Mouse (Mus musculus) frontal cortex, adult 2 months (tissue): ENCODE results near the gene Tle2. TPM values are rescaled to one million over a fixed set of nuclear protein-coding genes. Genes with fewer than 3 reads are reported as not detected.

Experiments
- DNase-seq, 2 experiments: peaks; one replicate each; pipeline ENCODE4 v3.0.0; 2022; ENCODE audit warnings: low spot score in 1 of 2; ENCODE audit errors: extremely low spot score in 1 of 2
- polyA plus RNA-seq: library from polyadenylated mRNA; depleted of rRNA; stranded (reverse); fragments of >200 nt; gene quantifications from 2 replicates; pipeline ENCODE4 v1.2.3, GENCODE M21; 2012

The Tle2 gene
- polyA plus RNA-seq, 1 experiment: 136 TPM

DNA sequence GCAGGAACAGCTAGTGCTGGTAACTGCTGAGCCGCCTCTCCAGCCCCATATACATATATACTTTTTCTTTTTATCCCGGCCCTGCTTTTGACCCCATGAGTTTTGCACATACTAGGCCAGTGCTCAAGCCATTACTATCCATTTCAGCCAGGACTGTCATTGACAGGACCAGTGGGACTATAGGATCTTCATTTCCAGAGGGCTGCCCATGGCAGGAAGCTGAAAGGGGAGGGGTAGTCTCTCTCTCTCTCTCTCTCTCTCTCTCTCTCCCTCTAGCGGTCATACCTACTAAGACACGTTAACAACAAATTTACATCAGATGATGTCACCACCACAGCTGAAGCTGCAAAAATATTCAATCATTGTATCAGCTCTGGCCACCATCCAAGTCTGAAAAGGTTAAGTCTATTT lies 28.4 kb downstream of the Tle2 start:
- peak in 1 of 2 experiments; percentile 63 for DNase-seq

DNA sequence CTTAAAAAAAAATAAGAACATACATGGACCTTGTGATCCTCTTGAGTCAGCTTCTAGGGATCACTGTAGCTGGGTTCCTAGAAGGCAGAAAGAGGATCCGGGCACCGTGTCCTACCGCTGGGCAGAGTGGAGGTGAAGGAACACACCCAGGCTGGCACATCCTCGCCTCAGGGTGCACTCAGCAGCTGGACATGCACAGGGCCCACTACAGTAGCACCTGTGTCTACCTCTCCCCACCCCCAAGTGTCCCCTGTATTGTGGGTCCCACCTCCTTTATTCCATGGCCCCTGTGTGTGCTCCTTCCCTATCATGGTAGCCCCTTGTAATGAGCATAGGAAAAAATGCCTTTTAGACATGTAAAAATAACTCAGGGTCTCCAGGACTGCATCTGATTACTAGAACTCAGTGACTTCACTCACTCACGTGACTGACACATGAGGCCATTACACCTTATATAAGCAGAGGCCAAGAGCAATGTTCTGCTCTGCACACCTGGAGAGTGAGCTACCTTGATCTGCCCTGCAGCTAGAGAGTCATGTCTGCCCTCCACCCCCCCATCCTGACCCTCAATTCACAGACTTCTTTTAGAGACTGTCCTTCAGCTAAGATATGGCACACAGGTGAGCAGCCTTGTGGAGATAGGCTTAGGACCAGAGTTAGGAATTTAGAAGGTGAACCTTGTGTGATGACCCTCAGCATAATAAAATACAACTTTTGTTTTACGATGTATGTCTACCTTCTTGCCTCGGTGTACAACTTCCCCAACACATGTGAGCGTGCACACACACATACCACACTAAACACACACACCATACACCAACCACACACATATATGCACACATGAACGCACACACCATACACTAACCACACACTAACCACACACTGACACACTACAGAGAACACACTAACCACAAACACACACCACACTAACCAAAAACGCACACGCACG lies 29.9 kb downstream of the Tle2 start:
- no peak for DNase-seq

DNA sequence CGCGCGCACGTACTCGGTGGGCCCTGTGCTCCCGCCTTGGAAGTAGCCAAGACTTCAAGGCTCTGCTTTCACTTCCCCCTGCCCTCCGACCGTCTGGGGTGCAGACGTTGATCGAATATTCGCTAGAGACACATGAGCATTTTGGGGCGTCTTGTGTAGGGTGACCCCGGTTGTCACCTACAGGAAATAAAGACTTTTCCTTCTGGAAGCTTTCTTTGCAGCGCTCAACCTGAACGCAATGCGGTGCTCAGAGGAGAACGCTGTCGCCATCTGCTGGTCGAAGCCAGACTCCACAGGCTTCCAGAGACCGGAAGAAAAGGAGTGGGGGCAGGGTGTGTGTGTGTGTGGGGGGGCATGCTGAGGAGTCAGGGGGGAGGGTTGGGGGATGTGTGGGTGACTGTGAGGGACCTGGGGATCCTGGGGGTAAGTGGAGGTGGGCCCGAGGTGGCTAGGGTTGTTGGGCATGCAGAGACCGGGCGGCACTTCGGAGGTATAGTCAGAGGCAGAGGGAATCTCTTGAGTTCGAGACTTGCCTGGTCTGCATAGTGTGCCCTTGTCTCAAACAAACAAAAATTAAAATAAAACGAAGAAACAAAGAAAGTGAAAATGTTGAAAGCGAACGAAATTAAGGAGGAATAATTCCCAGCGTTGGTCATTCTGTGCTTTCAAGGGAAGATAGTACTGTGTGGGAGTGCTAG lies 30.8 kb downstream of the Tle2 start:
- peak; percentile 69 to 95 for DNase-seq

DNA sequence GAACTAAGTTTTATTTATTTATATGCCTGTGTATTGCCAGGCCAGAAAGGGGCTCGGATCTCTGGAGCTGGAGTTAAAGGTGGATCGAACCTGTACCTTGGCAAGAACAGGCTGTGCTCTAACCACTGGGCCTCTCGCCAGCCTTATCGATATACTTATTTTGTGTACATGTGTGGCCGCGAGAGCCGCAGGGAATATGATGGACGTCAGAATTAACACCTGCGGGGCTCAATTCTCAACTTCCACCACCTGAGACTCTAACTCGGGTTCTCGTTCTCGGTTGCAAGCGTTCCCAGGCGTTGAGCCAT lies 31.3 kb downstream of the Tle2 start:
- no peak for DNase-seq

DNA sequence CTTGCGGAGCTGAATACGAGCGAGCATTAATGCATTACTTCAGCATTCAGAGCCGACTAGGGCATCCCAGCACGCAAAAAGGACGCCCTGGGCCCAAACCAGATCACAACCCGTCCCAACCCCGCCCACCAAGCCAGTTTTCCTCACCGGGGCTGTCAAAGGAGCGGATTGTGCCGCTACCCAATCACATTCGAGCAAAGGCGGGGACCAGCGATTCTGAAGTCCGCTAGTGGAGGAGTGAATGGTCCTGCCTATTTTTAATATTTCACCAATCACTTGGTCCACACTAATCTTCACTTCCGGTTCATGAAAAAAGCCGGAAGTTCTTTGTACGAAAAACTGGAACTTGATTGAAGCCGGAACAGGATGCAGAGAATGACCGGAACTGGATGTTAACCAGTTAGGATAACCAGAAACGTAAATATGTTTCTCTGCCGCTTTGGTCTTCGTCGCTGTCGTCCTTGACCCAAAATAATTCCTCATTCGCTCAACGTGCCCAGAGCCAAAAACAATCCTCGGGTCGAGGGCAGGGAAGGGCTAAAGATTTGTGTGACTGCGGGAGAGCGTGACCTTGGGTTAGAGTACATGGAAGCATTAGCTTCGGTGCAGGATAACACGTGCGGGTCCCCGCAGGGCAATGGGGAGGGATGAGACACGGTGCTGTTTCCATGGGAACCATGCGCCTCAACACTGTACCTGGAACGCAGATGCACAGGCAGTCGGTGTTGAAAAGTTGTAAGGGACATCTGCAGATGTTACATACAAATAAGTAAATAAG lies 31.8 kb downstream of the Tle2 start, which contains the start of gene BC025920:
TSS of gene BC025920 (plus strand) at position 297 of the 778 bp plus-strand sequence.
- peak; percentile 96 to 97 for DNase-seq

DNA sequence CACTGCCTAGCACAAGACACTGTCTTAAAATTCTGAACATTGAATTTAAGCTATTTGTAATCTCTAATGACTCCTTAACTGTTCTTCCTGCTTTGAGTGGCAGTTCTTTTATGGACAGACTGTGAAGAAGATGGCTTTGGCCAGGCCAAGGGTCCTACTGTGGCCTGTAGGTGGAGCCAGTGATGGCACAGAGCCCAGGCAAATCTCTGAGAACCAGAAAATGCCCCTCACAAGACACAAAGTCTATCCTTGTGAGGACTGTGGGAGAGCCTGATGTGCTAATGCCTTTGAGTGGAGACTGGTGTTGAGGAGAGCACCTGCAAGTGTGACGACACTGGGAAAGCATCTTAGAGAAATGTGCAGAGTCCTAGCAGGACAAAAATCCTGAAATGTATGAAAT lies 33.9 kb downstream of the Tle2 start:
- DNase-seq: no peak

DNA sequence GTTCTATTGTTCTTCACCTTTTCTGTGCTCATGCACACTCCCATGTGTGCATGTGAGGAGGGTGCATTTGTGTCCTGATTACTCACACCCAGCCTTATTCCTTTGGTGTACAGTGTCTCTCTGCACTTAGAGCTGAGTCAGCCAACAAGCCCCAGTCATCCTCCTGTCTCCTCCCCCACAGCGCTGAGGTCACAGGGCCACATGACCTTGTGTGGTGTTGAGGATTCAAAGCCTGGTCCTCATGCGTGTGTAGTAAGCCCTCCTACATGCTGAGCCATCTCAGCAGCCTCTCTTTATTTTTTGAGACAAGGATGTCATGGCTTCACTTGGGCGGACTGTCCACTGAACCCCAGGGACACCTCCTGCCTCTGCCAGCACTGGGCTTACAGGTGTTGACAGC lies 38.4 kb downstream of the Tle2 start:
- DNase-seq: no peak

DNA sequence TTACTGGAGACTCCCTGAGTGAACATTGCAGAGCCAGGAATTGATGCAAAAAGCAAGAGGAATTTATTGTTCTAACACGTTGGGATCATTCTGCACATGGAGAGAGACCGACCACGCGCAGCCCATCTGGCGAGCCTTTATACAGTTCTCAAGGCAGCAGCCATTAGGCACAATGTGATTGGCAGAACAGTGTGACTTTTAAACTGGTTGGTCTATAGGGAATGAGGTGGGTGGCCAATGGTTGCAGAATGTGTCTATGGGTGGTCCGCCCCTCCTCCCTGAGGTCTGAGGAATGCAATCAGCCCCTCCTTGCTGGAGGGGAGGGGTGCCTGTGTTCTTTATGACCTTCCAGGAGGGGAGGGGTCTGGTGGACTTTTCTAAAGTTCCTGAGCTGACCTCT lies 41.1 kb downstream of the Tle2 start:
- DNase-seq: no peak

DNA sequence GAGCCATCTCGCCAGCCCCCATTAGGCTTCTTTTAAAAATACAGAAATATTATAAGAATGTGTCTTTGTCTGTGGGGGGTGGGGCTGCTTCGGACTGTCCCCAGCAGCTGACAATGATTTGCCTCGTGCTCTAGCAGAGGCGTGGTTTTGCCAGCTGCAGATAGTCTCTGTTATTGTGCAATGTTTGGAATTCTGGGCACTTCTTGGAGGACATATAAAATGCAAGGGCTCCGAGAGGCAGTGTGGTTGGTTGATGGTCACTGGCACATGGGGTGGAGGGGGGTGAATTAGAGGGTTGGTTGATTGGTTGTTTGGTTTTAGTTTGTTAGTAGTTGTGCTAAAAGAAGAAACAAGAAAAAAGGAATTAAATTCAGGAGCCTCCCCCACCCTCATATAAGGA lies 45.6 kb downstream of the Tle2 start:
- no peak for DNase-seq

DNA sequence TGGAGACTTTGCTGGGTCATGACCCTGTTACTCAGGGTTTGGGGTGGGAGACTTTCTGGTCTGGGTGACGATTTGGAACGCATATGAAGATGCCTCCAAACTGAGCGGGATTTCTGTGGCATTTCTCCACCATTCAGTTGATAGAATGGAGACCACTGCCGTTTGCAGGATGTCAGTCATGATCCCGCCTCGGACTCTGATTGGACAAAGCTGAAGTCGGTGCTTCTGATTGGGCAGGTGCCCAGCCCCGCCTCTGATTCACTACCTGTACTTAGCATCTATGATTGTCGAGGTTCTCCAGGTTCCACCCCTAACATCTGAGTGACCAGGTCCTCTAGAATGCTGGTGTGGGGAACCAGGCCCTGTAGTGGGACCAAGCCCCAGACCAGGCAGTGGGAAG lies 46.4 kb downstream of the Tle2 start:
- no peak for DNase-seq

DNA sequence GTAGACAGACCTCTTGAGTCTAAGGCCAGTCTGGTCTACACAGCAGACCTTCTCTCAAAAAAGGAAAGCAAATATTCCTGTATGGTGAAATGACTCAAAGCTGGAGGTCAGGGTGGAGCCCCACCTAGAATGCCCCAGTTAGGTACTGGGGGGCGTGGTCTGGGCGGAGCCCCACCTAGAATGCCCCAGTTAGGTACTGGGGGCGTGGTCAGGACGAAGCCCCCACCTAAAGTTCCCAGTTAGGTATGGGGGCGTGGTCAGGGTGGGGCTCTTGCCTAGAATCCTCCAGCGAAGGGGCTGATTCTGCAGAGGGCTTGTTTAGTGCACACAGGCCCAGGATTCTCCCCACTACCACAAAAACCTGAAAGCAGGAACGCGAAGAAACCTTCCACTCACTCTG lies 49.1 kb downstream of the Tle2 start:
- no peak for DNase-seq

DNA sequence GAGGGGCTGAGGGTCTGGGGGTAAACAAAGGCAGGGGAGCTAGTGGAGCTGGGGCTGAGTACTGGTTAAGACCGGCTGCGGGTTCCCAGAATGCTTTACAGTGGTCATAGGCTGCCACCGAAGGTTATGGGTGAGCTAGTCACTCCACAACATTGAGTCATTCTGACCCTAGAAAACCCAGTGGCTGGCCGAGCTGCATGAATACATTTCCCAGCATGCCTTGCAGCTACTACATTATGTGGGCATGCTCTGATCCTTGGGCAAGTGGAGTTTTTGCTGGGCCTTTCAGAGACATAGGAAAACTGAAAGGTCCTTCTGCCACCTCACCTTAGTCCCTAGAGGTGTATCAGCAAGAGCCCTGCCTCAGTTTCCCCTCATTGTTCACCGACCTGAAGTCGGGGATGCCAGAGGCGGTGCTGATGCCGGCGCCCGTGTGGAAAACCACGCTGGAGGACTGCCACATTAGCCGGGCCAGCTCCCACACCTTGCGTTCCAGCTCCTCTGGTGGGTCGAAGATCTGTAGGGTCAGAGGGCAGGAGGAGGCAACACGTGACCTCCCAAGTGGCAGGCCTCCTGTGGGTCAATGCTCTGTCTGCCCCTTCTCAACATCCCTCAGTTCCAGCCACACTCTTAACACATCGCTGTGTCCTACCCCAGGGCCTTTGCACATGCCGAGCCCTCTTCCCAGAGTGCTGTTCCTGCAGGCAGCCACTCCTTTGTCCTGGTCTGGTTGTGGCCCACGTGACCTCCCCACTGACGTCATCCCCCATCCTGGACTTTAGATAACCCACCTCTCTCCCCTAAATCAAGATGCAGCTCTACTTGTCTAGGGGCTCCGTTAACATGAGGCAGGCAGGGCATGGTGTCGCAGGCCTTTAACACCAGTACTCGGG lies 52.0 kb downstream of the Tle2 start:
- DNase-seq: no peak

DNA sequence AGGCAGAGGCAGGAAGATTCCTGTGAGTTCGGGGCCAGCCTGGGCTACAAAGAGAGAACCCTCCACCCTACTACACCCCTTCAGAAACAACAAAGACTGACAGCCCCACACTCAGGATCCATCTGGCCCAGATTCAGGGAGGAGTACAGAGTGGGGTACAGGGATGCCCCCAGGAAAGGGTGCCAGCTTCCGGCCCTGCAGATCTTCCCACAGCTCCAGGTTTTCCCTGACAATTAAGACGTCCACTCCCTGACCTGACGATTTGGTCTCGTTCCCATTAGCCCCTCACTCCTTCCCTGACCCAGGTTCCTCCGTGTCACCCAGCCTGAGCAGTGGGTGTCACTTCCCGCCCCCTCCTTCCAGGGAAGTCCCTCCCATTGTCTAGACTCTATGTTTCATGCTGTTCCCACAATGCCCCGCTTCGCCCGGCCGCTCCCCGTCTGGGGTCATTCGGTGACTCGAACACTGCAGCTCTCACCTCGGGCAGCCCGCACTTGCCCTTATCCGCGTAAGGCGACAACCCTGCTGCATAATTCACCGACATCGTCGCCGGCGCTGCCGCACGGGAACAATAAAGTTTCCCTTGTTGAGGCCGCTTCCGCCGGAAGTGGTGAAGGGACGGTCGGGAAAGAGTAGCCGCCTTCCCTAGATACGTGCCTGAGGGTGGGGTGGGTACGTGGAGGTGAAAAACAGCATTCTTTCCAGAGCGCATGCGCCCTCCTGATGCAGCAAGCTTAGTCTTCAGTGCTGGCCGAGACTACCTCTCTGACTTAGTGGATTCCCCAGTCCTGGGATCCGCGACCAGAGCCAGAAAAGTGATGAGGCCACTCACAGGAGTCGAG lies 52.9 kb downstream of the Tle2 start, which contains the start of gene Sirt6:
TSS of gene Sirt6 (minus strand) at position 804 of the 842 bp plus-strand sequence.
- peak; percentile 91 to 96 for DNase-seq

DNA sequence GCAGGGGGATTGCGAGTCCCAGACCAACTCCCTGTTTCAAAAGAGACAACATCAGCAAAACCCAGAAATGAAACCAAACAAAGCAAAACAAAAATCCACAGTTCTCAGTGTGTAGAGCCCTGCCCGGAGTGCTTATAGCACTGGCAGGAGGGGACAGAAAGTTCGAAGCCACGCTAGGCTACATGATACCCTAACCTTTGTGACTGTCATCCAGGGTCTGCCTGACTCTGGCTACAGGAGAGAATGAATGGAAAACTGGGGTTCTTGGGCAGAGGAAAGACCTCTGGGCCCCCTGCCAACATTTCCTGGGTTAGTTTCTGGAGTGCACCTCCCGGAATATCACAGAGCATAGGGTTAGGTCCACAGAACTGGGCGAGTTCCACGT lies 53.5 kb downstream of the Tle2 start:
- DNase-seq: no peak

DNA sequence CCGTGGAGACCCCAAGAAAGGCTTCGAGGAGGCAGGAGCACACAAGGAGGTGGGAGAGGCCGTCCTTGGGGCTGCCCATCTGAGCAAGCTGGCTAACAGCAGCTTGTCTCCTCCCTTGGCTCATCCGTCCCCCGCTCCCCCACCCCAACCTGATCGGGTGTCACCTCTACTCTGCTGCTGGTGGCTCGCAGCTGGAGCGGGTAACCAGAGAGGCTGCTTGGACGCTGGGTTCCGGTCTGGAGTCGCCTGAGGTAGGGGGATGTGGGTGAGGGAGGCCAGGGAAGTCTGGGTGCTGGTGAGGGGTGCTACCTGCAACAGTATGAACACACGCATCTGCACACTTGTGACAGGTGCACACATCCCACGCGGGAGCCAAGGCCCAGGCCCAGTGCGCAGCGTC lies 54.0 kb downstream of the Tle2 start, which contains the start of gene Ankrd24:
TSS of gene Ankrd24 (plus strand) at position 151 of the 400 bp plus-strand sequence.
- no peak for DNase-seq

DNA sequence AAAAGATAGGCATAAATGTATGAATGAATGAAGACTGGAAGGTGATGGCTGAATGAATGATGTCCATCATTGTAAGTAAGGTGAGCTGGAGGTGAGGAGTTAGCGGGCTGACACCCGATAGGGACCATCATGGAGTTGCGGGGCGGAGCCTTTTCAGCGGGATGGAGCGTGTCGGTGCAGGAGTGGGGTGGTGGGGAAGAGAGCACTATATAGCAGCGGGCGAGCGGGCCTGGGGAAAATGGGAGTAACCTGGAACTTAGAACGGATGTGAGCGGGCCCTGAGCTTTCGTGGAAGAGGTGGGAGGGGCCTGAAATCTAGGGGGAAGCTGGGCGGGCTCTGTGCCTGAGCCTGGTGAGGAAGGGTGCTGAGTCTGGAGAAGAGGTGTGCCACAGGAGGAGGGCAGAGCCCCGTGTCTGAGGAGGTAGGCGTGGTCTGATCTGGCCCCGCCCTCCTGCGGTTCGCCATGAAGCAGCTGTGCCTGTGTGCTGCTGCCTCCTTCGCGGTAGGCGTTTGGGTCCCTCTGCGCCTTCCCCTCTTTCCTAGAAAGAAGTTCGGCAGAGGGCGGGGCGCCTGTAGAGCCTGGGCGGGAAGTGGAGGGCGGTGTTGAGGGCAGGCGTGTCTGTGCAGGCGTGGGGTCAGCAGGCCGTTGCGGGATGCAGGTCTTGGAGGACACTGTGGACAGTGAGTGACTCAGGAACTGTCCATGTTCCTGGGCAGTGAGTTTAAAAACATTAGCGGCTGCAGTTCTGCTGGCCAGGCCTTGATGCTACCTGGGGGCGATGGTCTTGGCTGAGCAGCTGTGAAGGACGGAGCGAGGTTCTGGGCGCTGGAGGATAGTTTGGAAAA lies 59.1 kb downstream of the Tle2 start:
- peak; percentile 79 to 88 for DNase-seq

DNA sequence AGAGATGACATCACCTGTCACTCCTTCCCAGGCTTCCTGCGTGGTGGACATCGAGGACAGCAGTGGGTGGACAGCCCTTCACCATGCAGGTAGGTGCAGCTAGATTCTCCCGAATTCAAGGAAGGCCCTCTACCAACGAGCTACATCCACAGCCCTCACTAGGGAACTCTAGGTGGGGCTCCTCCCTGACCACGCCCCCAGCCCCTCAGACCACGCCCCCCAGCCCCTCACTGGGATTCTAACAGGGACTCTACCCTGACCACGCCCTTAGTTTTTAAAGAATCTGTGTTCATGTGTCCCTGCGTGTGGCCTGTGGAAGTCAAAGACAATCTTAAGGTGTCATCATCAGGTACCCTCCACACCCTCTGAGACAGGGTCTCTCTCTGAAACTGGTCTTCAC lies 62.0 kb downstream of the Tle2 start:
- no peak for DNase-seq

DNA sequence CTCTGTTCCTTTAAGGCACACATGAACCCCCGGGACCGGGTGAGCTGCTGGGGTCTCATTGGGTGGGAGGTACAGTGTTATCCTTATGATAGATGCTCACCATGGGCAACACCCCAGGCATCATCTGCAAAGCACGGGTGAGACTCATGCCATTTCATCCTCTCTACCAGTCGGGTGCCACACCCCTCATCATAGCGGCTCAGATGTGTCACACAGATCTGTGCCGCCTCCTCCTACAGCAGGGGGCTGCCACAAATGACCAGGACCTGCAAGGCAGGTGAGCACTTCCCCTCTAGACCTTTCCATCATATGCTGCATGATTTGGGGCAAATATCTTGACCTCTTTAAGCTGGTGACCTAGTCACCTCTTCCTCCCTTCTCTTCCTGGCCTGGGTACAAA lies 63.7 kb downstream of the Tle2 start:
- DNase-seq: no peak
